Mouse (Mus musculus) CH12.LX (cell line): ENCODE measurements around the gene Chrd. TPM values are rescaled to one million over a fixed set of nuclear protein-coding genes. Genes with fewer than 3 reads are reported as not detected.

ENCODE experiments used
- DNase-seq: peaks from one replicate; pipeline ENCODE4 v3.0.0-alpha.2; 2013; ENCODE audit errors: extremely low read depth
- H3K27ac ChIP-seq: 2 replicates; pipeline ENCODE4 v1.5.1; 2012; ENCODE audit warnings: low read depth, mild to moderate bottlenecking, control low read depth, moderate library complexity; ENCODE audit not compliant: insufficient read depth
- H3K27me3 ChIP-seq: replicated peaks from 2 replicates; pipeline ENCODE3; 2012; ENCODE audit warnings: inconsistent platforms
- H3K36me3 ChIP-seq, 2 experiments: replicated peaks in 1 of 2; 2 replicates each; pipeline versions ENCODE3 to v1.6.1; 2012; ENCODE audit warnings: inconsistent platforms in 1 of 2, low read length in 1 of 2, mild to moderate bottlenecking in 1 of 2, mixed read lengths in 1 of 2, moderate library complexity in 1 of 2; ENCODE audit not compliant: control insufficient read depth in 1 of 2, insufficient read depth in 1 of 2
- H3K4me1 ChIP-seq, 2 experiments: 2 replicates each; pipeline ENCODE4 v1.6.1; 2012; ENCODE audit warnings: inconsistent platforms in 1 of 2, moderate library complexity in 1 of 2; ENCODE audit not compliant: insufficient read depth in 2 of 2, control insufficient read depth in 1 of 2
- H3K4me2 ChIP-seq: 2 replicates; pipeline ENCODE4 v1.6.1; 2012; ENCODE audit warnings: low read depth, mild to moderate bottlenecking, control low read depth; ENCODE audit not compliant: poor library complexity, insufficient read depth, severe bottlenecking
- H3K4me3 ChIP-seq, 3 experiments: fragments of 150-350 bp in 1 of 3; sonication (generic) in 1 of 3; replicated peaks in 1 of 3; 2 replicates each; pipeline versions ENCODE3 to v1.5.1; 2011 to 2012; ENCODE audit warnings: low read depth in 2 of 3, low read length in 2 of 3, mild to moderate bottlenecking in 2 of 3, moderate library complexity in 2 of 3, control low read depth in 1 of 3, improper control_type of control experiment in 1 of 3, inconsistent platforms in 1 of 3, mixed read lengths in 1 of 3; ENCODE audit not compliant: poor library complexity in 1 of 3
- H3K79me2 ChIP-seq: replicated peaks from 2 replicates; pipeline ENCODE4 v1.6.1; 2012; ENCODE audit warnings: mild to moderate bottlenecking, moderate library complexity; ENCODE audit not compliant: control insufficient read depth, poor library complexity, insufficient read depth, severe bottlenecking; ENCODE audit errors: extremely low read depth
- H3K9ac ChIP-seq: 2 replicates; pipeline ENCODE4 v1.6.1; 2012; ENCODE audit warnings: low read depth, mild to moderate bottlenecking, control low read depth, moderate library complexity; ENCODE audit not compliant: insufficient read depth
- H3K9me3 ChIP-seq: replicated peaks from 2 replicates; pipeline ENCODE3; 2012; ENCODE audit warnings: low read length, inconsistent platforms, mixed read lengths
- CHD2 ChIP-seq: IDR thresholded peaks from 2 replicates; pipeline ENCODE4 v1.6.1; 2011; ENCODE audit warnings: low read length, improper control_type of control experiment
- E2F4 ChIP-seq: IDR thresholded peaks from 2 replicates; pipeline ENCODE4 v1.6.1; 2011; ENCODE audit warnings: low read depth, low read length, improper control_type of control experiment; ENCODE audit not compliant: insufficient replicate concordance
- HCFC1 ChIP-seq: IDR thresholded peaks from 2 replicates; pipeline ENCODE4 v1.6.1; 2012; ENCODE audit warnings: low read depth, mild to moderate bottlenecking, inconsistent platforms, low read length, improper control_type of control experiment
- IRF4 ChIP-seq: IDR thresholded peaks from 2 replicates; pipeline ENCODE4 v1.6.1; 2014; ENCODE audit warnings: low read depth, mild to moderate bottlenecking, inconsistent platforms, low read length, improper control_type of control experiment
- JUND ChIP-seq: conservative IDR thresholded peaks from 2 replicates; pipeline ENCODE4 v1.6.1; 2011; ENCODE audit warnings: low read depth, low read length, improper control_type of control experiment
- MEF2A ChIP-seq: IDR thresholded peaks from 2 replicates; pipeline ENCODE4 v1.6.1; 2014; ENCODE audit warnings: low read depth, mild to moderate bottlenecking, inconsistent platforms, low read length, improper control_type of control experiment, borderline replicate concordance
- MXI1 ChIP-seq: IDR thresholded peaks from 2 replicates; pipeline ENCODE4 v1.6.1; 2011; ENCODE audit warnings: mild to moderate bottlenecking, low read depth, low read length, improper control_type of control experiment
- NRF1 ChIP-seq: IDR thresholded peaks from 2 replicates; pipeline ENCODE4 v1.6.1; 2014; ENCODE audit warnings: low read depth, mild to moderate bottlenecking, inconsistent platforms, low read length, improper control_type of control experiment, moderate library complexity
- SIN3A ChIP-seq: IDR thresholded peaks from 2 replicates; pipeline ENCODE4 v1.6.1; 2012; ENCODE audit warnings: low read length, improper control_type of control experiment, inconsistent platforms
- TCF12 ChIP-seq: IDR thresholded peaks from 2 replicates; pipeline ENCODE4 v1.6.1; 2014; ENCODE audit warnings: low read depth, mild to moderate bottlenecking, inconsistent platforms, low read length, improper control_type of control experiment
- USF2 ChIP-seq: conservative IDR thresholded peaks from 2 replicates; pipeline ENCODE4 v1.6.1; 2011; ENCODE audit warnings: low read depth, low read length, improper control_type of control experiment
- ZKSCAN1 ChIP-seq: IDR thresholded peaks from 2 replicates; pipeline ENCODE4 v1.6.1; 2012; ENCODE audit warnings: low read depth, inconsistent platforms, low read length, improper control_type of control experiment, borderline replicate concordance
- ZNF384 ChIP-seq: IDR thresholded peaks from 2 replicates; pipeline ENCODE4 v1.6.1; 2012; ENCODE audit warnings: low read depth, low read length, improper control_type of control experiment, inconsistent platforms
- dilution Hi-C: fragments of 300-500 bp; cut with MboI; formaldehyde crosslinking; loops from 2 replicates; pipeline ENCODE4 v1.14.3; 2020; ENCODE audit warnings: low sequenced_read_pairs; ENCODE audit not compliant: extremely low pct_unique_long_range_greater_than_20kb, extremely low pct_ligation_motif_present
- in situ Hi-C: fragments of 300-500 bp; cut with MboI; formaldehyde crosslinking; loops from 3 replicates; pipeline ENCODE4 v1.14.3; 2019; ENCODE audit warnings: low sequenced_read_pairs, low pct_ligation_motif_present, low pct_unique_long_range_greater_than_20kb, mixed read lengths
- polyA plus RNA-seq: library from polyadenylated mRNA; unstranded; fragments of >175 nt; gene quantifications from 2 replicates; pipeline ENCODE4 v1.2.1, GENCODE M21; 2012; ENCODE audit warnings: low read depth; ENCODE audit not compliant: insufficient read length
- total RNA-seq, 2 experiments: library from RNA; depleted of rRNA; stranded (reverse); fragments of 300-350 nt in 1 of 2; fragments of >200 nt in 1 of 2; gene quantifications; 2 replicates each; pipeline ENCODE4 v1.2.3; 2012 to 2014

The Chrd gene
- total and polyA plus RNA-seq, 3 experiments: not detected

GRCm38 (mm10) chr16:20750518-20750917 lies 17.6 kb downstream of the Chrd start:
- Histone ChIP-seq H3K4me3 (no peak overlapping the region), H3K27me3 (peaks cover 3% of the 10 kb centered on the region), H3K4me2 (no peak overlapping the region), H3K36me3 (no peaks in the 10 kb centered on the region), H3K9me3 (no peaks in the 10 kb centered on the region), H3K9ac (no peak overlapping the region), H3K79me2 (no peaks in the 10 kb centered on the region)
- no peak for DNase-seq
- peak; percentile 69 for TF ChIP-seq ZNF384
- no peak for TF ChIP-seq NRF1
- TF ChIP-seq ZKSCAN1: no peak
- TF ChIP-seq, all 38 proteins: peak for 1
- peaks cover 2 to 3% of the 10 kb centered on the region in 2 experiments; a peak in 3 of 4 replicates for H3K4me1 ChIP-seq
- no peak overlapping the region for H3K27ac ChIP-seq
- dilution Hi-C loops (no loop called here), in situ Hi-C loops (no loop called here)

GRCm38 (mm10) chr16:20756052-20756451 lies 23.1 kb downstream of the Chrd start:
- Histone ChIP-seq H3K4me1 (peaks cover 4 to 13% of the 10 kb centered on the region in 2 experiments), H3K36me3 (no peaks in the 10 kb centered on the region), H3K4me3 (no peak overlapping the region), H3K27me3 (peaks cover 2% of the 10 kb centered on the region), H3K4me2 (no peak overlapping the region), H3K27ac (no peak overlapping the region), H3K9ac (no peak overlapping the region), H3K9me3 (no peaks in the 10 kb centered on the region), H3K79me2 (no peaks in the 10 kb centered on the region)
- dilution Hi-C loops: no loop called here
- in situ Hi-C loops: no loop called here
- DNase-seq: no peak
- no peak for TF ChIP-seq HCFC1
- no peak for TF ChIP-seq E2F4

DNA sequence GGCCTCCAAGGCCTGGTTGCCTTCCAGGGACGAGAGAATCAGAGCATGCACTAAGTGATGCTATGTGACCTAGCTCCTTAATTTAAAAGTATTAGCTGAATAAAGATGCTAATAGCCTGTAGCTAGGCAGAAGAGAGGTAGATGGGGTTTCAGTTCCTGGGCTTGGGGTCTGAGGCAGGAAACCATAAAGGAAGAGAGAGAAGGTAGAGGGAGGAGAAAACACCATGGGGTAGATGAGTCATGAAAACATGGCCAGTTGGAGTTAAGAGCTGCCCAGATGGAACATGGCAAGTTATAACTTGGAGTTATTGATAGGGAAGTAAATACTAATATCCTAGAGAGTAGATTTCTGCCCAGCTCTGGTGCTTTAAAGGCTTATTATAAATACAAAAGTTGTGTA lies 24.5 kb downstream of the Chrd start:
- Histone ChIP-seq H3K27ac (no peak overlapping the region), H3K4me2 (no peak overlapping the region), H3K79me2 (no peaks in the 10 kb centered on the region), H3K4me3 (no peak overlapping the region), H3K9ac (no peak overlapping the region), H3K4me1 (peaks cover 4 to 13% of the 10 kb centered on the region in 2 experiments), H3K27me3 (peaks cover 1% of the 10 kb centered on the region), H3K9me3 (no peaks in the 10 kb centered on the region), H3K36me3 (no peaks in the 10 kb centered on the region)
- peak; percentile 37 for DNase-seq
- dilution Hi-C loops: no loop called here
- TF ChIP-seq TCF12 (no peak), USF2 (no peak), E2F4 (no peak), MXI1 (no peak), MEF2A (no peak), IRF4 (no peak), CHD2 (no peak), SIN3A (no peak), JUND (no peak)
- in situ Hi-C loops: no loop called here
